Comparison of ENCODE assay signal across 24 mouse cellular contexts in the genomic region with DNA sequence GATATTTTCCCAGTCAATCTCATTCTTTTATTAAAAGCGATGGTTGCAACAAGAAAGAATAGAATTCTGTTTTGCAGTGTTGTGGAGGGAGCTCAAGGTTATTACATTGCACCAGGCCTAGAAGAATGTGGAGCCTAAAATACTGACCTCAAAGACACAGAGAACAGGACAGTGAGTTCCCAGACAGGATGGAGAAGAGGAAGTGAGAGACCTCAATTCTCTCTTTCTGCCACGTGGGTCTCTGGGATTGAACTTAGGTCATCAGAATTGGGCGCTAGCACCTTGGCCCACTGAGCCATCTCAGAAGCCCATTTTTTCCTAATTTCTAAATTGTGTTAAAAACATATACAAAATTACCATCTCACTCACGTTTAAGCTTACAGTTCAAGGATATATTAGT.
"Had no signal": no experiment of that assay in that cellular context is flagged by ENCODE, and none has a peak within 500 bp of the region (broad histone marks: within the 10 kb centered on the region; RNA-seq: fewer than 3 reads in every experiment).

No protein-coding gene starts in this region.

- H3K4me2 ChIP-seq: embryonic facial prominence, embryonic 12.5 days; embryonic facial prominence, embryonic 13.5 days; embryonic facial prominence, embryonic 15.5 days; forebrain, embryonic 12.5 days; forebrain, embryonic 13.5 days; forebrain, embryonic 15.5 days had no signal

- H3K4me3 ChIP-seq: embryonic facial prominence, embryonic 10.5 days; embryonic facial prominence, embryonic 12.5 days; embryonic facial prominence, embryonic 13.5 days; embryonic facial prominence, embryonic 15.5 days; erythroblast, embryonic 14.5 days; forebrain, embryonic 10.5 days; forebrain, embryonic 12.5 days; forebrain, embryonic 13.5 days; forebrain, embryonic 15.5 days; gastrocnemius, adult 2 months; heart, adult 2 months; heart, embryonic 10.5 days had no signal

- H3K9me3 ChIP-seq: embryonic facial prominence, embryonic 10.5 days; embryonic facial prominence, embryonic 12.5 days; embryonic facial prominence, embryonic 13.5 days; embryonic facial prominence, embryonic 15.5 days; forebrain, embryonic 10.5 days; forebrain, embryonic 12.5 days; forebrain, embryonic 13.5 days; forebrain, embryonic 15.5 days; heart, embryonic 10.5 days had no signal

- H3K9ac ChIP-seq: embryonic facial prominence, embryonic 12.5 days; embryonic facial prominence, embryonic 13.5 days; embryonic facial prominence, embryonic 15.5 days; forebrain, embryonic 12.5 days; forebrain, embryonic 13.5 days; forebrain, embryonic 15.5 days; forebrain, postnatal 0 days had no signal

- H3K27me3 ChIP-seq: embryonic facial prominence, embryonic 12.5 days; embryonic facial prominence, embryonic 13.5 days; embryonic facial prominence, embryonic 15.5 days; forebrain, embryonic 12.5 days; forebrain, embryonic 13.5 days; forebrain, embryonic 15.5 days had no signal

- DNase-seq: cerebellum, adult 9-10 months; cerebellum, postnatal 10 days; cerebellum, postnatal 14 days; cerebellum, postnatal 25 days; cerebellum, postnatal 36 days; embryo, embryonic 11 days; forebrain, postnatal 0 days; gastrocnemius, adult 2 months; gastrocnemius, postnatal 10 days; gastrocnemius, postnatal 14 days; gastrocnemius, postnatal 25 days; gastrocnemius, postnatal 36 days; heart, adult 11 months; heart, adult 2 months had no signal

- H3K36me3 ChIP-seq: embryonic facial prominence, embryonic 10.5 days; embryonic facial prominence, embryonic 15.5 days; forebrain, embryonic 10.5 days; forebrain, embryonic 12.5 days; forebrain, embryonic 15.5 days had no signal

- H3K27ac ChIP-seq: embryonic facial prominence, embryonic 10.5 days; embryonic facial prominence, embryonic 12.5 days; embryonic facial prominence, embryonic 13.5 days; embryonic facial prominence, embryonic 15.5 days; forebrain, embryonic 10.5 days; forebrain, embryonic 12.5 days; forebrain, embryonic 13.5 days; forebrain, embryonic 15.5 days; gastrocnemius, adult 2 months; heart, adult 2 months; heart, embryonic 10.5 days had no signal

- H3K4me1 ChIP-seq: embryonic facial prominence, embryonic 12.5 days; embryonic facial prominence, embryonic 15.5 days; forebrain, embryonic 10.5 days; forebrain, embryonic 15.5 days; heart, embryonic 10.5 days had no signal
